Mouse (Mus musculus) cerebellum, adult 9-11 months (tissue): ENCODE data around the gene Srsf7.
"Not testable (repeated sequence)": the region's sequence is repeated elsewhere in the genome, so short reads cannot be mapped to it uniquely, and the experiment has no call there.

Source experiments
- DNase-seq: peaks from one replicate; pipeline ENCODE4 v3.0.0; 2022

Srsf7 gene

GRCm38 (mm10) chr17:80206671-80207581, at the start of gene Srsf7, which contains the start of gene Ttc39d:
Gene Srsf7, minus strand, starts transcription at chr17:80207307.
Gene Ttc39d, plus strand, starts transcription at chr17:80207460.
- peak; percentile 98 for DNase-seq

GRCm38 (mm10) chr17:80255208-80255607, 48.1 kb upstream of the Srsf7 start:
- DNase-seq = no peak

GRCm38 (mm10) chr17:80254421-80254820, 47.3 kb upstream of the Srsf7 start:
- no peak for DNase-seq

GRCm38 (mm10) chr17:80252757-80253525, 45.8 kb upstream of the Srsf7 start:
- DNase-seq = no peak

- DNase-seq = no peak
Measured at GRCm38 (mm10) chr17:80243116-80243515, 36.0 kb upstream of the Srsf7 start.

GRCm38 (mm10) chr17:80241594-80241993, 34.5 kb upstream of the Srsf7 start:
- DNase-seq = no peak

GRCm38 (mm10) chr17:80237475-80237874, 30.4 kb upstream of the Srsf7 start:
- DNase-seq = no peak

- no peak for DNase-seq
Measured at GRCm38 (mm10) chr17:80236805-80237204, 29.7 kb upstream of the Srsf7 start.

- DNase-seq = no peak
Measured at GRCm38 (mm10) chr17:80235477-80235876, 28.4 kb upstream of the Srsf7 start.

- no peak for DNase-seq
Measured at GRCm38 (mm10) chr17:80234376-80234775, 27.3 kb upstream of the Srsf7 start.

- no peak for DNase-seq
Measured at GRCm38 (mm10) chr17:80233844-80234243, 26.7 kb upstream of the Srsf7 start.

GRCm38 (mm10) chr17:80229396-80229795, 22.3 kb upstream of the Srsf7 start:
- DNase-seq = peak; percentile 22

GRCm38 (mm10) chr17:80225142-80225541, 18.0 kb upstream of the Srsf7 start:
- DNase-seq = not testable (repeated sequence)

- peak; percentile 88 for DNase-seq
Measured at GRCm38 (mm10) chr17:80224326-80225116, 17.4 kb upstream of the Srsf7 start, which contains the start of gene Gemin6. Gene Gemin6, plus strand, starts transcription at chr17:80224441.

- no peak for DNase-seq
Measured at GRCm38 (mm10) chr17:80223829-80224228, 16.7 kb upstream of the Srsf7 start.

GRCm38 (mm10) chr17:80221890-80222628, 15.0 kb upstream of the Srsf7 start:
- DNase-seq = no peak

GRCm38 (mm10) chr17:80221202-80221601, 14.1 kb upstream of the Srsf7 start:
- no peak for DNase-seq

- DNase-seq = no peak
Measured at GRCm38 (mm10) chr17:80220131-80220530, 13.0 kb upstream of the Srsf7 start.

- not testable (repeated sequence) for DNase-seq
Measured at GRCm38 (mm10) chr17:80213998-80214397, 6.9 kb upstream of the Srsf7 start.

- peak; percentile 76 for DNase-seq
Measured at GRCm38 (mm10) chr17:80206301-80206670, 821 bp downstream of the Srsf7 start.

GRCm38 (mm10) chr17:80205657-80206056, 1.4 kb downstream of the Srsf7 start:
- DNase-seq = no peak

GRCm38 (mm10) chr17:80199160-80199778, 7.8 kb downstream of the Srsf7 start:
- no peak for DNase-seq
